Mouse (Mus musculus) mammary gland, adult 2 months (tissue): Measurements from ENCODE around the gene Aadac. TPM values are rescaled to one million over a fixed set of nuclear protein-coding genes. Genes with fewer than 3 reads are reported as not detected.

Source experiments
- polyA plus RNA-seq: library from polyadenylated mRNA; depleted of rRNA; stranded (reverse); fragments of >200 nt; gene quantifications from 2 replicates; pipeline ENCODE4 v1.2.3, GENCODE M21; 2012; ENCODE audit warnings: low replicate concordance; rRNA removed

The Aadac gene
- 0.61 and 1.1 TPM in 2 replicates for polyA plus RNA-seq

GRCm38 (mm10) chr3:60025417-60025816, at the start of gene Aadac:
Gene Aadac, plus strand, starts transcription at chr3:60025717.

GRCm38 (mm10) chr3:60006443-60006842, 19.1 kb upstream of the Aadac start, which contains the start of gene Aadacl2:
Gene Aadacl2, plus strand, starts transcription at chr3:60006743.

GRCm38 (mm10) chr3:60081648-60082047, 56.1 kb downstream of the Aadac start, which contains the start of gene Sucnr1:
Gene Sucnr1, plus strand, starts transcription at chr3:60081869.

Other genes with a start within 250 kb of the Aadac start
- gene Gm8298, start 164.7 kb upstream of the Aadac start, polyA plus RNA-seq: not detected in 2 replicates
- 0.29 TPM in 1 of 2 replicates, not detected in the other for gene C130079G13Rik, start 100.5 kb upstream of the Aadac start, polyA plus RNA-seq
- gene Aadacl2, start 19.0 kb upstream of the Aadac start, polyA plus RNA-seq: 0.16 TPM in 1 of 2 replicates, not detected in the other
- gene Sucnr1, start 56.2 kb downstream of the Aadac start, polyA plus RNA-seq: 7.5 and 19.6 TPM in 2 replicates